In genomic region chr1:146967993-146968392, GRCm38 (mm10) we compare ENCODE assay signal across 30 mouse cellular contexts.
DNase-seq lines count a peak whose midpoint lies in the region; ATAC-seq and TF ChIP-seq lines count a peak whose summit lies in the region.
"Had no signal": no experiment of that assay in that cellular context is flagged by ENCODE, and none has a peak within 500 bp of the region (broad histone marks: within the 10 kb centered on the region; RNA-seq: fewer than 3 reads in every experiment).

No protein-coding gene starts in this region.

- H3K27me3 ChIP-seq in cerebellum, adult 2 months (ENCODE audit: control insufficient read depth, insufficient read depth, low read length), result no peaks in the 10 kb centered on the region
- no peaks in the 10 kb centered on the region for H3K27me3 ChIP-seq in neural tube, embryonic 15.5 days (replicated peaks)
- H3K27me3 ChIP-seq: CH12.LX; embryonic facial prominence, embryonic 13.5 days; embryonic facial prominence, embryonic 15.5 days; forebrain, embryonic 12.5 days; Patski had no signal

- H3K4me3 ChIP-seq in macrophage (ENCODE audit: inconsistent target), result no peak overlapping the region
- no peak overlapping the region for H3K4me3 ChIP-seq in cerebellum, adult 2 months (replicated peaks; ENCODE audit: insufficient read depth, low read depth, low read length)
- H3K4me3 ChIP-seq in neural tube, embryonic 15.5 days (replicated peaks), result no peak overlapping the region
- H3K4me3 ChIP-seq: embryonic facial prominence, embryonic 13.5 days; embryonic facial prominence, embryonic 15.5 days; erythroblast, embryonic 14.5 days; forebrain, embryonic 10.5 days; forebrain, embryonic 12.5 days had no signal

- TF ChIP-seq CTCF in cerebellum, adult 2 months (IDR thresholded peaks at IDR 0.05; ENCODE audit: borderline replicate concordance, insufficient read depth, low read depth, low read length), result no peak

- H3K4me2 ChIP-seq in neural tube, embryonic 15.5 days, result no peak overlapping the region
- H3K4me2 ChIP-seq: embryonic facial prominence, embryonic 13.5 days; embryonic facial prominence, embryonic 15.5 days; forebrain, embryonic 12.5 days had no signal

- no peak for TF ChIP-seq POLR2A in cerebellum, adult 2 months (IDR thresholded peaks at IDR 0.05; ENCODE audit: borderline replicate concordance, insufficient read depth, low read length)

- DNase-seq in 416B (ENCODE audit: low read depth) (peak; percentile 49), adipocyte (ENCODE audit: low spot score) (no peak)
- no peak for DNase-seq in urinary bladder, adult 18-20 months (ENCODE audit: low spot score in 2 of 2)
- DNase-seq in cerebellum, adult 2 months, result no peak
- DNase-seq: adrenal gland, adult 2 months; adrenal gland, postnatal 10 days; adrenal gland, postnatal 25 days; B cell, adult 2 months; cerebellum, adult 11 months; cerebellum, adult 18-20 months; cerebellum, adult 9-10 months; cerebellum, postnatal 10 days; cerebellum, postnatal 25 days; embryo, embryonic 11 days had no signal

- H3K79me2 ChIP-seq in macrophage (ENCODE audit: inconsistent target), result no peaks in the 10 kb centered on the region

- H3K9me3 ChIP-seq in neural tube, embryonic 15.5 days (replicated peaks), result no peaks in the 10 kb centered on the region
- H3K9me3 ChIP-seq: embryonic facial prominence, embryonic 13.5 days; embryonic facial prominence, embryonic 15.5 days; forebrain, embryonic 10.5 days; forebrain, embryonic 12.5 days; G1E had no signal

- 6% methylated on average over 2 of the region's 2 CpGs for WGBS in macrophage (ENCODE audit: missing documents)
- WGBS in cerebellum, adult 2 months, result 90% methylated on average over 2 of the region's 2 CpGs
- 93% methylated on average over 2 of the region's 2 CpGs for WGBS in neural tube, embryonic 15.5 days

- H3K9ac ChIP-seq in neural tube, embryonic 15.5 days (replicated peaks), result no peak overlapping the region
- H3K9ac ChIP-seq: embryonic facial prominence, embryonic 13.5 days; embryonic facial prominence, embryonic 15.5 days; forebrain, embryonic 12.5 days had no signal

- H3K36me3 ChIP-seq in macrophage (ENCODE audit: inconsistent target), result no peaks in the 10 kb centered on the region
- H3K36me3 ChIP-seq in neural tube, embryonic 15.5 days, result no peaks in the 10 kb centered on the region
- H3K36me3 ChIP-seq: embryonic facial prominence, embryonic 13.5 days; embryonic facial prominence, embryonic 15.5 days; forebrain, embryonic 10.5 days; forebrain, embryonic 12.5 days; G1E had no signal

- peak; percentile 71 for ATAC-seq in common myeloid progenitor, adult 5-6 weeks (replicated peaks; ENCODE audit: low read depth, poor library complexity, severe bottlenecking)
- ATAC-seq in megakaryocyte progenitor cell, adult 5-6 weeks (replicated peaks; ENCODE audit: poor library complexity), result peak; percentile 90
- no peak for ATAC-seq in neural tube, embryonic 15.5 days (ENCODE audit: low FRiP score)
- ATAC-seq: activated CD4-positive, CD25-positive, alpha-beta regulatory T cell, adult 4 months; CD4-positive, CD25-positive, alpha-beta regulatory T cell, adult 4 months; forebrain, embryonic 14.5 days; forebrain, embryonic 16.5 days; Patski had no signal

- no peaks in the 10 kb centered on the region for H3K4me1 ChIP-seq in cerebellum, adult 2 months (ENCODE audit: control insufficient read depth, insufficient read depth, low read length)
- H3K4me1 ChIP-seq in neural tube, embryonic 15.5 days, result no peaks in the 10 kb centered on the region
- H3K4me1 ChIP-seq: embryonic facial prominence, embryonic 13.5 days; embryonic facial prominence, embryonic 15.5 days; forebrain, embryonic 10.5 days; forebrain, embryonic 12.5 days had no signal

- H3K27ac ChIP-seq in macrophage, result peak overlapping the region; percentile 52; the same call in 1 of the 2 replicates
- no peak overlapping the region for H3K27ac ChIP-seq in cerebellum, adult 2 months (ENCODE audit: insufficient read depth, low read length)
- no peak overlapping the region for H3K27ac ChIP-seq in neural tube, embryonic 15.5 days (replicated peaks)
- H3K27ac ChIP-seq: embryonic facial prominence, embryonic 13.5 days; embryonic facial prominence, embryonic 15.5 days; forebrain, embryonic 10.5 days; forebrain, embryonic 12.5 days had no signal
